Mouse (Mus musculus) intestine, embryonic 15.5 days (tissue): ENCODE data around the gene Pop7. TPM values are rescaled to one million over a fixed set of nuclear protein-coding genes. Genes with fewer than 3 reads are reported as not detected.
A peak's percentile ranks its signal among the peaks of the same experiment; 100 is the strongest.

ENCODE experiments used
- ATAC-seq: fragments of 200-750 bp; cut with Nextera tagmentation; 2 replicates; pipeline ENCODE4 v1.8.0; 2017; ENCODE audit warnings: moderate TSS enrichment, moderate library complexity
- H3K27ac ChIP-seq: fragments of 300-500 bp; sonication (generic); 2 replicates; pipeline ENCODE4 v1.5.1; 2015; ENCODE audit warnings: mild to moderate bottlenecking, inconsistent platforms
- H3K27me3 ChIP-seq: fragments of 300-500 bp; sonication (generic); replicated peaks from 2 replicates; pipeline ENCODE4 v1.6.1; 2015; ENCODE audit warnings: inconsistent platforms
- H3K36me3 ChIP-seq: fragments of 300-500 bp; sonication (generic); 2 replicates; pipeline ENCODE4 v1.6.1; 2015; ENCODE audit warnings: inconsistent platforms
- H3K4me1 ChIP-seq: fragments of 300-500 bp; sonication (generic); replicated peaks from 2 replicates; pipeline ENCODE4 v1.6.1; 2015; ENCODE audit warnings: inconsistent platforms
- H3K4me2 ChIP-seq: fragments of 300-500 bp; sonication (generic); replicated peaks from 2 replicates; pipeline ENCODE4 v1.6.1; 2015; ENCODE audit warnings: mild to moderate bottlenecking, inconsistent platforms
- H3K4me3 ChIP-seq: fragments of 300-500 bp; sonication (generic); replicated peaks from 2 replicates; pipeline ENCODE4 v1.5.1; 2015; ENCODE audit warnings: inconsistent platforms
- H3K9ac ChIP-seq: fragments of 300-500 bp; sonication (generic); 2 replicates; pipeline ENCODE4 v1.6.1; 2015; ENCODE audit warnings: inconsistent platforms
- H3K9me3 ChIP-seq: fragments of 300-500 bp; sonication (generic); 2 replicates; pipeline ENCODE4 v1.6.1; 2016; ENCODE audit warnings: inconsistent platforms
- WGBS: fragments of 180-500 bp; shearing (Covaris S2); methylation state at CpG from one replicate; pipeline ENCODE4 v1.1.7; 2015; 5-methylcytosine and 5-hydroxymethylcytosine counted together
- polyA plus RNA-seq: library from polyadenylated mRNA; unstranded; fragments of >200 nt; fragmentation: Nextera tagmentation; extraction: Ambion mirVana; gene quantifications from 2 replicates; pipeline ENCODE4 v1.2.1, GENCODE M21; 2015

Pop7 gene
- polyA plus RNA-seq, 1 experiment from 2014 or later = 64.2 TPM

- H3K27me3 ChIP-seq = peaks cover 10% of the 10 kb centered on the region
- no peak overlapping the region for H3K4me3 ChIP-seq
- H3K36me3 ChIP-seq = no peaks in the 10 kb centered on the region
- no peaks in the 10 kb centered on the region for H3K4me1 ChIP-seq
- ATAC-seq = no peak
- no peak overlapping the region for H3K9ac ChIP-seq
- no peak overlapping the region for H3K27ac ChIP-seq
- no peak overlapping the region for H3K4me2 ChIP-seq
- H3K9me3 ChIP-seq = no peaks in the 10 kb centered on the region
Observed at GRCm38 (mm10) chr5:137481138-137481537, 21.2 kb downstream of the Pop7 start.

GRCm38 (mm10) chr5:137476964-137477363, 25.4 kb downstream of the Pop7 start, which contains the start of gene Zan:
TSS of gene Zan (minus strand) at chr5:137477064.
- no peaks in the 10 kb centered on the region for H3K27me3 ChIP-seq
- no peak within 1 kb of the TSS for H3K27ac ChIP-seq
- H3K4me1 ChIP-seq = 0 out of 2 replicates have a peak, but pooled peaks cover 2% of the 10 kb centered on the region
- H3K4me2 ChIP-seq = no peak within 1 kb of the TSS
- H3K9me3 ChIP-seq = no peaks in the 10 kb centered on the region
- ATAC-seq = no peak
- H3K9ac ChIP-seq = no peak within 1 kb of the TSS
- no peaks in the 10 kb centered on the region for H3K36me3 ChIP-seq
- H3K4me3 ChIP-seq = no peak within 1 kb of the TSS
- 89% methylated on average over 5 of the region's 5 CpGs for WGBS

GRCm38 (mm10) chr5:137474351-137474750, 28.0 kb downstream of the Pop7 start:
- WGBS = 62% methylated on average over 2 of the region's 2 CpGs
- no peak overlapping the region for H3K4me3 ChIP-seq
- ATAC-seq = no peak
- H3K27ac ChIP-seq = 0 out of 2 replicates have a peak overlapping the region, but pooled peaks have one; percentile 90
- H3K4me2 ChIP-seq = no peak overlapping the region
- H3K9me3 ChIP-seq = no peaks in the 10 kb centered on the region
- H3K36me3 ChIP-seq = no peaks in the 10 kb centered on the region
- no peaks in the 10 kb centered on the region for H3K27me3 ChIP-seq
- H3K4me1 ChIP-seq = 0 out of 2 replicates have a peak, but pooled peaks cover 2% of the 10 kb centered on the region
- H3K9ac ChIP-seq = no peak overlapping the region

- peak overlapping the region; percentile 90 for H3K27ac ChIP-seq
- no peaks in the 10 kb centered on the region for H3K36me3 ChIP-seq
- 0 out of 2 replicates have a peak, but pooled peaks cover 2% of the 10 kb centered on the region for H3K4me1 ChIP-seq
- no peak overlapping the region for H3K9ac ChIP-seq
- no peak overlapping the region for H3K4me3 ChIP-seq
- no peaks in the 10 kb centered on the region for H3K27me3 ChIP-seq
- no peaks in the 10 kb centered on the region for H3K9me3 ChIP-seq
- peak; percentile 94 for ATAC-seq
- H3K4me2 ChIP-seq = 0 out of 2 replicates have a peak overlapping the region, but pooled peaks have one; percentile 5
- WGBS = 39% methylated on average over 5 of the region's 5 CpGs
Observed at GRCm38 (mm10) chr5:137472252-137472904, 29.9 kb downstream of the Pop7 start.

DNA sequence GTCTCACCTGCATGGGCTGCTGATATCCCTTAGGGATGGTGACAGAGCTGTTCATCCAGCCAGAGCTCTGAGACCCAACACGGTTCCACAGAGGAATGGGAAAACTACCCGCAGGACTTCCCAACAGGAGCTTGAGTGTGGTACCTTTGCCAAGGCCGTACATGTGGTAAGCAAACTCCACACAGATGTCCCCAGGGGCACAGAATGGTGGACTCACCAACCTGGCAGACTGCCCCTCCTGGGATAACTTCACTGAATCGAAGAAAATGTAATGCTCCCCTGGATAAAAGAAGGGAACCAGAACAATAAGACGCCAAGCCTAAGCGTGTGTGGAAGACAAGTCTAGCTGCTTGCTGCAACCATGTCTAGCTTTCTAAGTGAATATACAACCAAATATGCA, 35.4 kb downstream of the Pop7 start:
- no peaks in the 10 kb centered on the region for H3K9me3 ChIP-seq
- no peaks in the 10 kb centered on the region for H3K4me1 ChIP-seq
- no peak for ATAC-seq
- no peak overlapping the region for H3K4me2 ChIP-seq
- H3K4me3 ChIP-seq = no peak overlapping the region
- H3K27me3 ChIP-seq = peaks cover 3% of the 10 kb centered on the region; the same call in 1 of the 2 replicates
- no peaks in the 10 kb centered on the region for H3K36me3 ChIP-seq
- H3K9ac ChIP-seq = no peak overlapping the region
- H3K27ac ChIP-seq = no peak overlapping the region
- 89% methylated on average over 6 of the region's 6 CpGs for WGBS

DNA sequence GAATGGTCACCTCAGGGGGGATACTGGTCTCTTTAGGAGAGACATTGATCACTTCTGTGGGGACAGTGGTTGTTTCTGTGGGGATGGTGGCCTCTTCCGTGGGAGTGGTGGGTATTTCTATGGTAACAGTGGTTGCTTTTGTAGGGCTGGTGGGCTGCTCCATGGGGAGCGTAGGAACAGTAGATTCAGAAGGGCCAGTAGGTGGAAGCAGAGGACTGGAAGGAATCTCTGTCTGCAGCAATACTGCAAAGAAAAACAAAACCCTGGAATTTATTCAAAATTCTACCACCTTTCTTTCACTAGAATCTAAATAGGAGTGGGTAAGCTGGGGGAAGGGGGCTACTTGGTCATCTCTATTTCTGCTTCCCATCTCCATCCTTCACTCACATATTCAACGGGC, 37.3 kb downstream of the Pop7 start:
- no peak overlapping the region for H3K9ac ChIP-seq
- H3K4me3 ChIP-seq = no peak overlapping the region
- no peak overlapping the region for H3K4me2 ChIP-seq
- no peaks in the 10 kb centered on the region for H3K4me1 ChIP-seq
- H3K27ac ChIP-seq = no peak overlapping the region
- no peaks in the 10 kb centered on the region for H3K9me3 ChIP-seq
- H3K27me3 ChIP-seq = peaks cover 3% of the 10 kb centered on the region; the same call in 1 of the 2 replicates
- 45% methylated on average over 3 of the region's 3 CpGs for WGBS
- ATAC-seq = no peak
- H3K36me3 ChIP-seq = no peaks in the 10 kb centered on the region

GRCm38 (mm10) chr5:137455866-137456591, 46.3 kb downstream of the Pop7 start:
- no peaks in the 10 kb centered on the region for H3K27me3 ChIP-seq
- H3K4me2 ChIP-seq = no peak overlapping the region
- 0 out of 2 replicates have a peak, but pooled peaks cover 5% of the 10 kb centered on the region for H3K4me1 ChIP-seq
- no peak overlapping the region for H3K9ac ChIP-seq
- H3K9me3 ChIP-seq = no peaks in the 10 kb centered on the region
- no peak overlapping the region for H3K4me3 ChIP-seq
- H3K27ac ChIP-seq = peak overlapping the region; percentile 58; the same call in 1 of the 2 replicates
- no peaks in the 10 kb centered on the region for H3K36me3 ChIP-seq
- WGBS = 33% methylated on average over 7 of the region's 7 CpGs
- ATAC-seq = peak; percentile 99

DNA sequence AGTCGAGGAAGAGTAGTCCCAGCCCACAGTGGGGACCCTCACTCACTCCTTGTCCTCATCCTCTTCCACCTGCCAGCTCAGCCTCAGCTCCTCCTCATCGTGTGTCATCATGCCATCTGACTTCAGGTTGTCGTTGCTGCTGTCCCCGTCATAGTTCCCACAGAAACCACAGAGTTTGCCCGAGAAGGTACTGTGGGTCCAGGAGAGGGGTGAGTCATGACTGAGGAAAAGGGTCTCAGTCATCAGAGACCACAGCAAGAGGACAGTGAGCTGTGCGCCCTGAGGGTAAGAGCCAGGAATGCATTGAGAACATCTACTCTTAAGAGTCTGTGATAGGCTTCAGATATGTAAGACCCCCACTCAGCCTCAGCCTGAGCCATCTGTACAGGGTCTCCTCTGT, 47.1 kb downstream of the Pop7 start:
- H3K4me3 ChIP-seq = no peak overlapping the region
- H3K9ac ChIP-seq = no peak overlapping the region
- no peaks in the 10 kb centered on the region for H3K9me3 ChIP-seq
- no peak for ATAC-seq
- no peaks in the 10 kb centered on the region for H3K27me3 ChIP-seq
- 67% methylated on average over 6 of the region's 6 CpGs for WGBS
- 0 out of 2 replicates have a peak, but pooled peaks cover 5% of the 10 kb centered on the region for H3K4me1 ChIP-seq
- no peaks in the 10 kb centered on the region for H3K36me3 ChIP-seq
- no peak overlapping the region for H3K4me2 ChIP-seq
- no peak overlapping the region for H3K27ac ChIP-seq

Other genes with a start within 250 kb of the Pop7 start
- gene Ache, start 215.0 kb downstream of the Pop7 start, polyA plus RNA-seq = 9.5 and 9.7 TPM in 2 replicates
- 7.8 and 8.5 TPM in 2 replicates for gene Ufsp1, start 207.9 kb downstream of the Pop7 start, polyA plus RNA-seq
- 117 and 120 TPM in 2 replicates for gene Srrt, start 194.8 kb downstream of the Pop7 start, polyA plus RNA-seq
- 63.9 and 64.8 TPM in 2 replicates for gene Trip6, start 188.1 kb downstream of the Pop7 start, polyA plus RNA-seq
- 14.3 and 15.9 TPM in 2 replicates for gene Slc12a9, start 168.9 kb downstream of the Pop7 start, polyA plus RNA-seq
- gene Ephb4, start 152.4 kb downstream of the Pop7 start, polyA plus RNA-seq = 36.7 and 37.6 TPM in 2 replicates
- 0.52 and 0.93 TPM in 2 replicates for gene Zan, start 25.5 kb downstream of the Pop7 start, polyA plus RNA-seq
- 8.4 and 10.4 TPM in 2 replicates for gene Gigyf1, start 16.0 kb upstream of the Pop7 start, polyA plus RNA-seq
- gene Epo, start 30.7 kb upstream of the Pop7 start, polyA plus RNA-seq = 0.42 and 0.63 TPM in 2 replicates
- 341 and 386 TPM in 2 replicates for gene Gnb2, start 31.0 kb upstream of the Pop7 start, polyA plus RNA-seq
- 4.5 and 6.0 TPM in 2 replicates for gene Actl6b, start 51.0 kb upstream of the Pop7 start, polyA plus RNA-seq
- 0.97 and 1.1 TPM in 2 replicates for gene Tfr2, start 67.3 kb upstream of the Pop7 start, polyA plus RNA-seq
- gene Mospd3, start 98.5 kb upstream of the Pop7 start, polyA plus RNA-seq = 24.6 and 29.6 TPM in 2 replicates
- 103 and 109 TPM in 2 replicates for gene Pcolce, start 111.3 kb upstream of the Pop7 start, polyA plus RNA-seq
- gene Fbxo24, start 126.5 kb upstream of the Pop7 start, polyA plus RNA-seq = 0.15 TPM in 1 of 2 replicates, not detected in the other
- gene Lrch4, start 126.6 kb upstream of the Pop7 start, polyA plus RNA-seq = 34.7 and 36.3 TPM in 2 replicates
- gene Gm20605, start 126.7 kb upstream of the Pop7 start, polyA plus RNA-seq = 7.4 and 8.0 TPM in 2 replicates
- 5.5 and 8.9 TPM in 2 replicates for gene Sap25, start 138.8 kb upstream of the Pop7 start, polyA plus RNA-seq
- 0.13 and 0.18 TPM in 2 replicates for gene Irs3, start 143.2 kb upstream of the Pop7 start, polyA plus RNA-seq
- gene Agfg2, start 182.2 kb upstream of the Pop7 start, polyA plus RNA-seq = 19.5 and 20.8 TPM in 2 replicates
- gene Nyap1, start 239.1 kb upstream of the Pop7 start, polyA plus RNA-seq = 2.3 and 2.8 TPM in 2 replicates
- 117 and 118 TPM in 2 replicates for gene Tsc22d4, start 243.2 kb upstream of the Pop7 start, polyA plus RNA-seq